Mouse (Mus musculus) hindbrain, embryonic 14.5 days (tissue): ENCODE data around the gene A830031A19Rik. TPM values are rescaled to one million over a fixed set of nuclear protein-coding genes. Genes with fewer than 3 reads are reported as not detected.

Experiments used
- ATAC-seq: fragments of 200-750 bp; cut with Nextera tagmentation; 2 replicates; pipeline ENCODE4 v1.8.0; 2017; ENCODE audit warnings: moderate number of reproducible peaks, mild to moderate bottlenecking, moderate TSS enrichment, moderate library complexity; ENCODE audit not compliant: low FRiP score
- DNase-seq: peaks from one replicate; pipeline ENCODE4 v3.0.0-alpha.2; 2015; ENCODE audit warnings: low spot score
- H3K27ac ChIP-seq: fragments of 300-500 bp; sonication (generic); 2 replicates; pipeline ENCODE4 v1.5.1; 2014; ENCODE audit warnings: mild to moderate bottlenecking, moderate library complexity
- H3K27me3 ChIP-seq: fragments of 300-500 bp; sonication (generic); 2 replicates; pipeline ENCODE4 v1.6.1; 2014; ENCODE audit warnings: mild to moderate bottlenecking, low read length, mixed read lengths; ENCODE audit not compliant: control insufficient read depth, insufficient read depth
- H3K36me3 ChIP-seq: fragments of 300-500 bp; sonication (generic); replicated peaks from 2 replicates; pipeline ENCODE4 v1.6.1; 2014; ENCODE audit not compliant: control insufficient read depth, insufficient read depth
- H3K4me1 ChIP-seq: fragments of 300-500 bp; sonication (generic); replicated peaks from 2 replicates; pipeline ENCODE4 v1.6.1; 2014; ENCODE audit warnings: antibody characterized with exemption, low read length, mixed read lengths; ENCODE audit not compliant: control insufficient read depth, insufficient read depth
- H3K4me2 ChIP-seq: fragments of 300-500 bp; sonication (generic); replicated peaks from 2 replicates; pipeline ENCODE4 v1.6.1; 2014; ENCODE audit warnings: mild to moderate bottlenecking, moderate library complexity
- H3K4me3 ChIP-seq: fragments of 300-500 bp; sonication (generic); replicated peaks from 2 replicates; pipeline ENCODE4 v1.5.1; 2014; ENCODE audit warnings: mild to moderate bottlenecking, low read length
- H3K9ac ChIP-seq: fragments of 300-500 bp; sonication (generic); 2 replicates; pipeline ENCODE4 v1.6.1; 2014
- H3K9me3 ChIP-seq: fragments of 300-500 bp; sonication (generic); 2 replicates; pipeline ENCODE4 v1.6.1; 2016; ENCODE audit warnings: low read length; ENCODE audit not compliant: control insufficient read depth
- WGBS: fragments of 180-500 bp; shearing (Covaris S2); extraction: QIAGEN DNeasy Blood & Tissue Kit; methylation state at CpG from one replicate; pipeline ENCODE4 v1.1.7; 2014; 5-methylcytosine and 5-hydroxymethylcytosine counted together
- polyA plus RNA-seq: library from polyadenylated mRNA; unstranded; fragments of >200 nt; fragmentation: Nextera tagmentation; extraction: Ambion mirVana; gene quantifications from 2 replicates; pipeline ENCODE4 v1.2.1, GENCODE M21; 2014

A830031A19Rik gene
- polyA plus RNA-seq, 1 experiment from 2014 or later = not detected

DNA sequence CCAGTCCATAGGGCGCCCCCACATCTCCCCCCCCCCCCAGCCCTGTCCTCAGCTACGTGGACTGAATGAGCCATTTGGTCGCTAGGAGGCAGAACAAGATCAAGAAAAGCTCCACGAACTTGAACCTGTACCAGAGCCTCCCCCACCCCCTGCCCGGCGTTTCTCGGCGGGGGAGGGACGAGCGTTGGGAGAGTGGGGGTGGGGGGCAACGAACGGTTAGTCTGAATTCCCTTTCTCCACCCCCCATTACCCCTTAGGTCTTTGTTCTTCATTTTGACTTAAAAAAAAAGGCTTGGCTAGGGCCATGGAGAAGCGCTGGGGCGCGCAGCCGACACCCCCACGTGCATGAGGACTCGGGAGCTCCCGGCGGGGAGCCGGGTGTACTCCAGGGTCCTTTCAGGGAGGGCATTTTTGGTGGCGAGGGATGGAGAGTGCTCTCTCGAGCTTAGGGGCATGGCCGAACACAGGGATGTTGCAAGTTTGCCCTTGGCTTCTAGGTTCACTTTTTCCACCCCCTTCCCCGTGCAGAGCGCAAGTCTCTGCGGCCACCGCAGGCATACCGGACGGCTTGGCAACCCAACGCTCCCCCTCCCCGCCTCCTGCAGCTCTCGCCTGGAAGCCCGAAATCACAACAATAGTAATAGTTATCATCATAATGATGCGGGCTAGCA lies 6.3 kb upstream of the A830031A19Rik start:
- peak; percentile 53 for ATAC-seq
- WGBS = under 1% methylated on average over 34 of the region's 35 CpGs

GRCm38 (mm10) chr11:24080541-24080940 lies 5.7 kb upstream of the A830031A19Rik start:
- DNase-seq = no peak
- ATAC-seq = peak; percentile 52
- no peaks in the 10 kb centered on the region for H3K9me3 ChIP-seq
- H3K4me3 ChIP-seq = peak overlapping the region; percentile 87
- H3K4me2 ChIP-seq = peak overlapping the region; percentile 100
- peaks cover 5% of the 10 kb centered on the region for H3K36me3 ChIP-seq
- H3K4me1 ChIP-seq = peaks cover 22% of the 10 kb centered on the region
- WGBS = 2% methylated on average over 30 of the region's 30 CpGs
- H3K27ac ChIP-seq = peak overlapping the region; percentile 99
- H3K27me3 ChIP-seq = no peaks in the 10 kb centered on the region
- H3K9ac ChIP-seq = peak overlapping the region; percentile 98

More for the DNA sequence above, 6.3 kb upstream of the A830031A19Rik start:
- Histone ChIP-seq H3K36me3 (peaks cover 11% of the 10 kb centered on the region), H3K4me1 (peaks cover 26% of the 10 kb centered on the region), H3K4me2 (peak overlapping the region; percentile 100), H3K27me3 (no peaks in the 10 kb centered on the region), H3K27ac (peak overlapping the region; percentile 99), H3K9ac (peak overlapping the region; percentile 98), H3K9me3 (no peaks in the 10 kb centered on the region), H3K4me3 (peak overlapping the region; percentile 87)
- peak; percentile 83 for DNase-seq

DNA sequence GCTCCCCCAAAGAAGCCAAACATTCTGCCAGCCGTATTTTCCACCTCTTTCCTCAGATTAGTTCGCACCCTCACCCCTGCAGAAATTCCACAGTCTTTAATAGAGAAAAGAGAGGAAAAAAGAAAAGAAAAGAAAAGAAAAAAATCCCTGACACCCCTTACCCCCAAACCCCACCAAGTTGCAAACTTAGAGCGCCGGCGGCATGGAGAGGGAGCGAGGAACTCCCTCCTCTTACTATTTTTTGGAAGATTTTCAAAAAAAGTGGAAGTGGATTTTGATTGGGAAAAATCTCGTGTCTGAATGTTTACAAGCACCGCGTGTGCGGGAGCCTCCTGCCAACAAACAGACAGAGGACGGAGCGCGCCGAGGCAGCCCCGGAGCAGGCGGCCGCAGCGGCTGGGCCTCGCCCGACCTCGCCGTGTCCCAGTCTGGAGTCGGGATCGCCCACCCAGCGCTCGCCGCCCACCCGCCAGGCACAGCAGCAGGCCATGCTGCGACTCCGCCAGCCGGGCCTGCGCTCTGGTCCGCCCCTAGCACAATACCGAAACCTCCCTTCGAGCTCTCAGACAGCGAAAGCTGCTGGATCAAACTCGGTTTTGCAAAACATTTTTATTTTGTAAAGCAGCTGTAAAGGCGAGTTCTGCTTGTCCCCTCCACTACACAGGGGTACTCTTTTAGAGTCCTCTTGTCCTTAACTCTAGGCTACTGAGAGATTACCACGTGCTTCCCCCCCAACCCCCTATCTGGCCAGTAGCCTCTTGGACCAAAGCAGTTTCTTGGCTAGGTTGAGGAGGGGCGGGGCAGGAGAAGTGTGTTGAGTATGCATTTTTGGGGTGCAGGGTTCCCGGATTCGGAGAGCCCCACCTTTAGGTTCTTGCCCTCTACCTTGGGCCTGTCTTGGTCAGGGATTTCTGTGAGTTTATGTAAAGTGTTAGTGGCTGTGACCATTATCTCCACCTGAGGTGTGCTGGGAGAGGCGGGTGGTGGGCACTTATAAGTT lies 4.8 kb upstream of the A830031A19Rik start:
- peaks cover 22% of the 10 kb centered on the region for H3K4me1 ChIP-seq
- peak overlapping the region; percentile 87 for H3K4me3 ChIP-seq
- no peak for ATAC-seq
- H3K9me3 ChIP-seq = no peaks in the 10 kb centered on the region
- no peak for DNase-seq
- peak overlapping the region; percentile 99 for H3K27ac ChIP-seq
- H3K36me3 ChIP-seq = no peaks in the 10 kb centered on the region
- no peaks in the 10 kb centered on the region for H3K27me3 ChIP-seq
- WGBS = under 1% methylated on average over 43 of the region's 43 CpGs
- H3K4me2 ChIP-seq = peak overlapping the region; percentile 100
- peak overlapping the region; percentile 98 for H3K9ac ChIP-seq

GRCm38 (mm10) chr11:24078706-24079316 lies 4.0 kb upstream of the A830031A19Rik start:
- Histone ChIP-seq H3K4me2 (peak overlapping the region; percentile 100), H3K9me3 (no peaks in the 10 kb centered on the region), H3K27ac (peak overlapping the region; percentile 99), H3K4me1 (peaks cover 20% of the 10 kb centered on the region), H3K27me3 (no peaks in the 10 kb centered on the region), H3K9ac (peak overlapping the region; percentile 98), H3K36me3 (no peaks in the 10 kb centered on the region), H3K4me3 (peak overlapping the region; percentile 87)
- ATAC-seq (no peak), DNase-seq (no peak)
- under 1% methylated on average over 38 of the region's 38 CpGs for WGBS

GRCm38 (mm10) chr11:24077795-24078705 lies 3.2 kb upstream of the A830031A19Rik start, which contains the start of gene Bcl11a:
TSS of gene Bcl11a (plus strand) at chr11:24078056.
- Histone ChIP-seq H3K4me1 (peaks cover 15% of the 10 kb centered on the region), H3K9ac (peak within 1 kb of the TSS; percentile 98), H3K27ac (peak within 1 kb of the TSS; percentile 99), H3K9me3 (no peaks in the 10 kb centered on the region), H3K36me3 (no peaks in the 10 kb centered on the region), H3K27me3 (no peaks in the 10 kb centered on the region), H3K4me2 (peak within 1 kb of the TSS; percentile 100), H3K4me3 (peak within 1 kb of the TSS; percentile 87)
- under 1% methylated on average over 40 of the region's 51 CpGs for WGBS
- ATAC-seq (peak; percentile 47), DNase-seq (peak; percentile 72)

GRCm38 (mm10) chr11:24076821-24077730 lies 2.2 kb upstream of the A830031A19Rik start:
- Histone ChIP-seq H3K27ac (peak overlapping the region; percentile 99), H3K27me3 (no peaks in the 10 kb centered on the region), H3K36me3 (no peaks in the 10 kb centered on the region), H3K4me2 (peak overlapping the region; percentile 100), H3K4me3 (peak overlapping the region; percentile 87), H3K9ac (peak overlapping the region; percentile 98), H3K4me1 (peaks cover 14% of the 10 kb centered on the region), H3K9me3 (no peaks in the 10 kb centered on the region)
- no peak for DNase-seq
- ATAC-seq = peak; percentile 10
- 0% methylated on average over 59 of the region's 59 CpGs for WGBS

DNA sequence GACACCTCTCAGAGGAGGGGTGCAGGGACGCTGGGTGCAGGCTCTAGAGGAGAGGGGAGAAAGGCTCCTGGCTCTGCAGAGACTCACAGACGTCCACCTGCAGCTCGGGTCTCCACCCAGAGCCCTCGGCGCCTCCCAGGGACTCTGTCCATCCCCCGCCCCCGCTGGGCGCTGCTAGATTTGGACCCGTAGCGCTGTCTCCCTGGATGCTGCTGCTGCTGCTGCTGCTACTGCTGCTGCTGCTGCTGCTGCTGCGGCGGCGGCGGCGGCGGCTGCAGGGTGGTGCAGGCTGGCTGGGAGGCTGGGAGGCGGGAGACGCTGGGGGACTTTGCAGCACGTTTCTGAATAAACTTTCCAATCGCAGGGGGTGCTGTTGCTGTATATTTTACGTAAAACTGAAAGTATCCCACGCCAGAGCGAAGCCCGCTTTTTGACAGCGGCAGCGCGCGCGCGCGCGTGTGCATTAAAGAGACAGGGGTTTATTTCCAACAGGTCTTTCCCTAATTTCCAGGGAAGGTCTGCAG lies 1.3 kb upstream of the A830031A19Rik start:
- H3K4me2 ChIP-seq = peak overlapping the region; percentile 100
- peak overlapping the region; percentile 98 for H3K9ac ChIP-seq
- DNase-seq (peak; percentile 91), ATAC-seq (peak; percentile 28; the same call in 1 of the 2 replicates)
- peak overlapping the region; percentile 99 for H3K27ac ChIP-seq
- H3K4me1 ChIP-seq = peaks cover 14% of the 10 kb centered on the region
- no peaks in the 10 kb centered on the region for H3K27me3 ChIP-seq
- under 1% methylated on average over 32 of the region's 32 CpGs for WGBS
- H3K36me3 ChIP-seq = no peaks in the 10 kb centered on the region
- H3K9me3 ChIP-seq = no peaks in the 10 kb centered on the region
- peak overlapping the region; percentile 87 for H3K4me3 ChIP-seq
